24 mouse cellular contexts compared by ENCODE assay signal in the genomic region with DNA sequence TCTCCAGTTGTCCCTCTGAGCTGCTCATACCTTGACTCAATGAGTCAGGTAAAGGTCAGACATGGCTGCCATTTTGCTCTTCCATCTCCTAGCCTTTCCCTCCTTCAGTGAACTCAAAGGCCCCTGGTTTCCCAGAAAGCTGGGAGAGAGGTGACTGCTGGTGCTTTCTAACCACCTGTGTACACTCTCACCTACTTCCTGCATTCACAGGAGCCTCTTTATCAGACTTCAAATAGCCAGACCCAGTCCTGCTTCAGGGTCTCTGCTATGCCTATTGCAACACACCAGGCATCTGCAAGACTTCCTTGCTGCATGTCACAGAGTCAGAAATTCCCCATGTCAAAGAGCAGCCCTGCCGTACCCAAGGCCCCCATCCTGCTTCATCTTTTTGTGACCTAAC. TPM values are rescaled to one million over a fixed set of nuclear protein-coding genes. Genes with fewer than 3 reads are reported as not detected.
DNase-seq lines count a peak whose midpoint lies in the region; ATAC-seq lines count a peak whose summit lies in the region.
"Had no signal": no experiment of that assay in that cellular context is flagged by ENCODE, and none has a peak within 500 bp of the region (broad histone marks: within the 10 kb centered on the region; RNA-seq: fewer than 3 reads in every experiment).

No protein-coding gene starts in this region.

- H3K4me1 ChIP-seq in intestine, embryonic 16.5 days (ENCODE audit: control insufficient read depth, insufficient read depth, low read length), result no peaks in the 10 kb centered on the region
- no peaks in the 10 kb centered on the region for H3K4me1 ChIP-seq in stomach, embryonic 16.5 days (ENCODE audit: control insufficient read depth, insufficient read depth, low read length)
- no peaks in the 10 kb centered on the region for H3K4me1 ChIP-seq in liver, embryonic 11.5 days (replicated peaks; ENCODE audit: control insufficient read depth, insufficient read depth, low read length)
- H3K4me1 ChIP-seq: embryonic facial prominence, embryonic 12.5 days; forebrain, embryonic 15.5 days had no signal

- no peak overlapping the region for H3K27ac ChIP-seq in intestine, embryonic 16.5 days (ENCODE audit: low read length)
- no peak overlapping the region for H3K27ac ChIP-seq in stomach, embryonic 16.5 days (ENCODE audit: low read length)
- no peak overlapping the region for H3K27ac ChIP-seq in liver, embryonic 11.5 days (ENCODE audit: low read depth, low read length)
- H3K27ac ChIP-seq: embryonic facial prominence, embryonic 10.5 days; embryonic facial prominence, embryonic 12.5 days; forebrain, embryonic 13.5 days; forebrain, embryonic 15.5 days had no signal

- H3K4me2 ChIP-seq in intestine, embryonic 16.5 days (ENCODE audit: low read depth, low read length), result no peak overlapping the region
- no peak overlapping the region for H3K4me2 ChIP-seq in stomach, embryonic 16.5 days (ENCODE audit: low read depth, low read length)
- no peak overlapping the region for H3K4me2 ChIP-seq in liver, embryonic 11.5 days
- H3K4me2 ChIP-seq: embryonic facial prominence, embryonic 12.5 days; forebrain, embryonic 13.5 days; forebrain, embryonic 15.5 days had no signal

- H3K9me3 ChIP-seq in intestine, embryonic 16.5 days (ENCODE audit: control insufficient read depth, low read length), result no peaks in the 10 kb centered on the region
- no peaks in the 10 kb centered on the region for H3K9me3 ChIP-seq in stomach, embryonic 16.5 days (replicated peaks; ENCODE audit: control insufficient read depth, low read length)
- no peaks in the 10 kb centered on the region for H3K9me3 ChIP-seq in liver, embryonic 11.5 days (ENCODE audit: control insufficient read depth, low read length)
- H3K9me3 ChIP-seq: embryonic facial prominence, embryonic 10.5 days; embryonic facial prominence, embryonic 12.5 days; forebrain, embryonic 13.5 days; forebrain, embryonic 15.5 days had no signal

- no peaks in the 10 kb centered on the region for H3K27me3 ChIP-seq in intestine, embryonic 16.5 days (replicated peaks; ENCODE audit: control insufficient read depth, insufficient read depth, low read length)
- no peaks in the 10 kb centered on the region for H3K27me3 ChIP-seq in stomach, embryonic 16.5 days (ENCODE audit: control insufficient read depth, insufficient read depth, low read length)
- no peaks in the 10 kb centered on the region for H3K27me3 ChIP-seq in liver, embryonic 11.5 days (replicated peaks; ENCODE audit: control insufficient read depth, insufficient read depth, low read length)
- H3K27me3 ChIP-seq: embryonic facial prominence, embryonic 12.5 days; forebrain, embryonic 13.5 days; forebrain, embryonic 15.5 days; Patski had no signal

- WGBS in intestine, embryonic 16.5 days, result 71% methylated on average over 1 of the region's 1 CpGs
- WGBS in stomach, embryonic 16.5 days, result 73% methylated on average over 1 of the region's 1 CpGs
- WGBS in liver, embryonic 11.5 days, result 76% methylated on average over 1 of the region's 1 CpGs

- H3K9ac ChIP-seq in intestine, embryonic 16.5 days (ENCODE audit: low read depth, low read length), result no peak overlapping the region
- H3K9ac ChIP-seq in stomach, embryonic 16.5 days (ENCODE audit: low read length), result no peak overlapping the region
- no peak overlapping the region for H3K9ac ChIP-seq in liver, embryonic 11.5 days (ENCODE audit: low read depth, low read length)
- H3K9ac ChIP-seq: embryonic facial prominence, embryonic 12.5 days; forebrain, embryonic 13.5 days; forebrain, embryonic 15.5 days; forebrain, postnatal 0 days had no signal

- no peaks in the 10 kb centered on the region for H3K36me3 ChIP-seq in intestine, embryonic 16.5 days (ENCODE audit: control insufficient read depth, insufficient read depth, low read length)
- H3K36me3 ChIP-seq in stomach, embryonic 16.5 days (ENCODE audit: control insufficient read depth, insufficient read depth, low read length), result no peaks in the 10 kb centered on the region
- H3K36me3 ChIP-seq in liver, embryonic 11.5 days (ENCODE audit: control insufficient read depth, insufficient read depth, low read length), result no peaks in the 10 kb centered on the region
- H3K36me3 ChIP-seq: embryonic facial prominence, embryonic 10.5 days; embryonic facial prominence, embryonic 12.5 days; forebrain, embryonic 15.5 days had no signal

- no peak overlapping the region for H3K4me3 ChIP-seq in intestine, embryonic 16.5 days (ENCODE audit: low read length)
- H3K4me3 ChIP-seq in stomach, embryonic 16.5 days (replicated peaks; ENCODE audit: low read length), result no peak overlapping the region
- H3K4me3 ChIP-seq in liver, embryonic 11.5 days (ENCODE audit: low read depth, low read length), result no peak overlapping the region
- H3K4me3 ChIP-seq: embryonic facial prominence, embryonic 10.5 days; embryonic facial prominence, embryonic 12.5 days; forebrain, embryonic 13.5 days; forebrain, embryonic 15.5 days had no signal

- DNase-seq in adrenal gland, adult 18-20 months (ENCODE audit: low spot score in 2 of 2), result no peak
- no peak for DNase-seq in thymus, adult 18-20 months
- DNase-seq in liver, embryonic 11.5 days (ENCODE audit: low spot score), result no peak
- DNase-seq: adrenal gland, adult 2 months; adrenal gland, postnatal 10 days; adrenal gland, postnatal 36 days; cerebellum, adult 11-12 months; cerebellum, adult 2 months; cerebellum, adult 9-10 months; cerebellum, postnatal 10 days; cerebellum, postnatal 25 days; forebrain, postnatal 0 days had no signal

- 0 out of 2 replicates have a peak, but pooled peaks have one; percentile 22 for ATAC-seq in granulocyte monocyte progenitor cell, adult 5-6 weeks (replicated peaks; ENCODE audit: poor library complexity, severe bottlenecking)
- ATAC-seq in intestine, embryonic 16.5 days, result peak; percentile 71
- ATAC-seq in stomach, embryonic 16.5 days (ENCODE audit: insufficient read depth, low FRiP score), result peak; percentile 44; the same call in 1 of the 2 replicates
- no peak for ATAC-seq in liver, embryonic 11.5 days (replicated peaks; ENCODE audit: low FRiP score)
- ATAC-seq: activated CD4-positive, CD25-positive, alpha-beta regulatory T cell, adult 4 months; forebrain, embryonic 13.5 days; forebrain, embryonic 15.5 days; forebrain, postnatal 0 days; Patski had no signal

RNA-seq across cellular contexts. Expression of a gene that starts 28.9 kb away (rescaled TPM):
- 9.4 and 22.7 TPM in 2 replicates for total RNA-seq in granulocyte monocyte progenitor cell, adult 5-6 weeks (2014; fragmentation: Nextera tagmentation)
- 22.9 and 34.1 TPM in 2 replicates for total RNA-seq in granulocyte monocyte progenitor cell, adult 5-6 weeks (2017)
- polyA plus RNA-seq in intestine, embryonic 16.5 days (2015; fragmentation: Nextera tagmentation; extraction: Ambion mirVana), result 25.6 and 28.3 TPM in 2 replicates
- 28.2 and 35.6 TPM in 2 replicates for polyA plus RNA-seq in stomach, embryonic 16.5 days (2015; fragmentation: Nextera tagmentation; extraction: Ambion mirVana)
- total RNA-seq in adrenal gland, adult 18-20 months (2021), result 10 to 100 TPM; 23.0 to 23.3 TPM
- 28.4 and 29.3 TPM in 2 replicates for polyA plus RNA-seq in liver, embryonic 11.5 days (2014; fragmentation: Nextera tagmentation; extraction: Ambion mirVana)

RNA-seq across cellular contexts. Expression of a gene that starts 30.9 kb away (rescaled TPM):
- not detected in 2 replicates for total RNA-seq in granulocyte monocyte progenitor cell, adult 5-6 weeks (2014; fragmentation: Nextera tagmentation)
- not detected in 2 replicates for total RNA-seq in granulocyte monocyte progenitor cell, adult 5-6 weeks (2017)
- polyA plus RNA-seq in intestine, embryonic 16.5 days (2015; fragmentation: Nextera tagmentation; extraction: Ambion mirVana), result 2.3 and 6.5 TPM in 2 replicates
- 13.0 and 13.9 TPM in 2 replicates for polyA plus RNA-seq in stomach, embryonic 16.5 days (2015; fragmentation: Nextera tagmentation; extraction: Ambion mirVana)
- under 1 TPM in 1 of 2 experiments, not detected in 1; 0.36 TPM for total RNA-seq in adrenal gland, adult 18-20 months (2021)
- polyA plus RNA-seq in liver, embryonic 11.5 days (2014; fragmentation: Nextera tagmentation; extraction: Ambion mirVana), result 130 and 157 TPM in 2 replicates
- total RNA-seq: ES-E14; forebrain, postnatal 0 days; MEL had no signal
- polyA plus RNA-seq: activated CD4-positive, CD25-positive, alpha-beta regulatory T cell, adult 4 months; embryonic facial prominence, embryonic 10.5 days; embryonic facial prominence, embryonic 14.5 days; forebrain, embryonic 15.5 days had no signal
